Mouse (Mus musculus) intestine, postnatal 0 days (tissue): ENCODE results near the gene Dtnb. TPM values are rescaled to one million over a fixed set of nuclear protein-coding genes. Genes with fewer than 3 reads are reported as not detected.

ENCODE experiments used
- ATAC-seq: fragments of 200-750 bp; cut with Nextera tagmentation; 2 replicates; pipeline ENCODE4 v1.8.0; 2017; ENCODE audit warnings: mild to moderate bottlenecking, moderate TSS enrichment, moderate library complexity
- H3K27ac ChIP-seq: fragments of 300-500 bp; sonication (generic); 2 replicates; pipeline ENCODE4 v1.5.1; 2014; ENCODE audit warnings: mild to moderate bottlenecking, low read depth, low read length, moderate library complexity
- H3K27me3 ChIP-seq: fragments of 300-500 bp; sonication (generic); replicated peaks from 2 replicates; pipeline ENCODE4 v1.6.1; 2014; ENCODE audit warnings: low read length, mixed read lengths; ENCODE audit not compliant: control insufficient read depth, insufficient read depth
- H3K36me3 ChIP-seq: fragments of 300-500 bp; sonication (generic); 2 replicates; pipeline ENCODE4 v1.6.1; 2014; ENCODE audit warnings: mild to moderate bottlenecking, moderate library complexity; ENCODE audit not compliant: control insufficient read depth, insufficient read depth
- H3K4me1 ChIP-seq: fragments of 300-500 bp; sonication (generic); replicated peaks from 2 replicates; pipeline ENCODE4 v1.6.1; 2014; ENCODE audit warnings: antibody characterized with exemption, low read length, mixed read lengths; ENCODE audit not compliant: control insufficient read depth, insufficient read depth
- H3K4me2 ChIP-seq: fragments of 300-500 bp; sonication (generic); replicated peaks from 2 replicates; pipeline ENCODE4 v1.6.1; 2014; ENCODE audit warnings: low read depth, mild to moderate bottlenecking, moderate library complexity
- H3K4me3 ChIP-seq: fragments of 300-500 bp; sonication (generic); 2 replicates; pipeline ENCODE4 v1.5.1; 2014; ENCODE audit warnings: low read depth, low read length
- H3K9ac ChIP-seq: fragments of 300-500 bp; sonication (generic); 2 replicates; pipeline ENCODE4 v1.6.1; 2014; ENCODE audit warnings: mild to moderate bottlenecking, low read depth, low read length
- H3K9me3 ChIP-seq: fragments of 300-500 bp; sonication (generic); 2 replicates; pipeline ENCODE4 v1.6.1; 2016; ENCODE audit warnings: mixed run types; ENCODE audit not compliant: control insufficient read depth
- CTCF ChIP-seq: sonication (generic); IDR thresholded peaks from 2 replicates; pipeline ENCODE4 v1.5.1; 2016; ENCODE audit warnings: low read depth, mild to moderate bottlenecking, control low read depth, antibody characterized with exemption, moderate library complexity
- WGBS: fragments of 180-500 bp; shearing (Covaris S2); extraction: QIAGEN DNeasy Blood & Tissue Kit; methylation state at CpG from one replicate; pipeline ENCODE4 v1.1.7; 2014; 5-methylcytosine and 5-hydroxymethylcytosine counted together
- polyA plus RNA-seq: library from polyadenylated mRNA; unstranded; fragments of >200 nt; fragmentation: Nextera tagmentation; extraction: Ambion mirVana; gene quantifications from 2 replicates; pipeline ENCODE4 v1.2.1, GENCODE M21; 2015

The Dtnb gene
- polyA plus RNA-seq, 1 experiment from 2014 or later = 9.8 TPM

DNA sequence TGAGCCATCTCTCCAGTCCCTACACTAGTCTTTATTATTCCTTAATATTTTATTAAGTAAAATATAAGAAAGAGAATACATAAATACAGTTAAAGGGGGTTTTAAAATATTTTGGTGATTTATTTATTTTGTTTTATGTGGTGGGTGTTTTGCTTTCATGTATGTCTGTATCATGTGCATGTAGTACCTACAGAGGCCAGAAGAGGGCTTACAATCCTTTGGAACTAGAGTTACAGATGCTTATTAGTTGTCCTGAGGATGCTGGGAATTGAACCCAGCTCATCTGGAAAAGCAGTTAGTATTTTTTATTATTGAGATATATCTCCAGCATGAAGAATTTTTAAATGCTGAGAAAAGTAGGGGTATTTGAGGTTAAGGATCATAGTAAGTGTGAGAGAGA, 37.6 kb downstream of the Dtnb start:
- no peak for ATAC-seq
- H3K27ac ChIP-seq = no peak overlapping the region
- H3K4me2 ChIP-seq = no peak overlapping the region
- no peaks in the 10 kb centered on the region for H3K27me3 ChIP-seq
- H3K4me3 ChIP-seq = no peak overlapping the region
- H3K4me1 ChIP-seq = no peaks in the 10 kb centered on the region
- TF ChIP-seq CTCF = peak; percentile 59
- H3K9ac ChIP-seq = no peak overlapping the region
- no peaks in the 10 kb centered on the region for H3K9me3 ChIP-seq
- no peaks in the 10 kb centered on the region for H3K36me3 ChIP-seq

DNA sequence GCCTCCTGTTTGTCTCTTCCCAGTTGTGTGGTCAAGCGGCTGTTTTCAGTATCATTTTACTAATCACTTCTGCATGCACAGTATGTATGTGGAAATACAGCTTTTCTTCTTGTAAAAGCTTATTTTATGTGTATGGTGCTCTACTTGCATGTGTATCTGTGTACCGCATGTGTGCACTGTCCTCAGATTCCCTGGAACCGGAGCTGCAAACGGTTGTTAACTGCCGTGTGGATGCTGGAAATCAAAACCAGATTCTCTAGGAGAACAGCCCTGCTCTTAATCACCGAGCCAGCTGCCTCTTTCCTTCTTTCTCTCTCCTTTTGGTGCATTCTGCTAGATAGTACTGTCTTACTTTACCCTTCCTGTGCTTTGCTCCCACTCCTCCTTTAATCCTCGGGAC, 39.7 kb downstream of the Dtnb start:
- WGBS = 75% methylated on average over 7 of the region's 7 CpGs
- Histone ChIP-seq H3K4me2 (no peak overlapping the region), H3K36me3 (no peaks in the 10 kb centered on the region), H3K9ac (no peak overlapping the region), H3K4me3 (no peak overlapping the region), H3K27ac (no peak overlapping the region), H3K27me3 (no peaks in the 10 kb centered on the region), H3K4me1 (no peaks in the 10 kb centered on the region), H3K9me3 (no peaks in the 10 kb centered on the region)
- no peak for TF ChIP-seq CTCF
- no peak for ATAC-seq

DNA sequence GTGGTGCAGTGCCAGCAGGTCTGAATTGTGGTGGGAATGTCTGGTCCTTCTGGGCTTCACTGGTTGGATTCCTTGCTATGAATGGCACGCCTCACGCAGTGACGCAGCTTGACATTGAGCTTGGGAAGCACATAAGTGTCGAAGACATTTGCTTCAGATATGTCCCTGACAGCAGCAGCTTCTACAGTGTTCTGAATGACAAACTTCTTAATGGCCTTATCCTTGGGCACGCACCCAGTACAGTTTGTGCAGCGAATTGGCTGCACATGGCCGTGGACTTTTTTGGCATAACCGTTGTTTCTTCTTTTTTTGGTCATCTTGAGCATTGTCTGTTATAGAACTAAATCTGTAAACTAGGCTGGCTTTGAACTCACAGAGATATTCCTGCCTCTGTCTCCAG, 42.9 kb downstream of the Dtnb start:
- Histone ChIP-seq H3K4me3 (no peak overlapping the region), H3K36me3 (no peaks in the 10 kb centered on the region), H3K4me2 (no peak overlapping the region), H3K27me3 (no peaks in the 10 kb centered on the region), H3K27ac (no peak overlapping the region), H3K4me1 (no peaks in the 10 kb centered on the region), H3K9ac (no peak overlapping the region), H3K9me3 (no peaks in the 10 kb centered on the region)
- 96% methylated on average over 8 of the region's 8 CpGs for WGBS
- ATAC-seq = no peak
- no peak for TF ChIP-seq CTCF

DNA sequence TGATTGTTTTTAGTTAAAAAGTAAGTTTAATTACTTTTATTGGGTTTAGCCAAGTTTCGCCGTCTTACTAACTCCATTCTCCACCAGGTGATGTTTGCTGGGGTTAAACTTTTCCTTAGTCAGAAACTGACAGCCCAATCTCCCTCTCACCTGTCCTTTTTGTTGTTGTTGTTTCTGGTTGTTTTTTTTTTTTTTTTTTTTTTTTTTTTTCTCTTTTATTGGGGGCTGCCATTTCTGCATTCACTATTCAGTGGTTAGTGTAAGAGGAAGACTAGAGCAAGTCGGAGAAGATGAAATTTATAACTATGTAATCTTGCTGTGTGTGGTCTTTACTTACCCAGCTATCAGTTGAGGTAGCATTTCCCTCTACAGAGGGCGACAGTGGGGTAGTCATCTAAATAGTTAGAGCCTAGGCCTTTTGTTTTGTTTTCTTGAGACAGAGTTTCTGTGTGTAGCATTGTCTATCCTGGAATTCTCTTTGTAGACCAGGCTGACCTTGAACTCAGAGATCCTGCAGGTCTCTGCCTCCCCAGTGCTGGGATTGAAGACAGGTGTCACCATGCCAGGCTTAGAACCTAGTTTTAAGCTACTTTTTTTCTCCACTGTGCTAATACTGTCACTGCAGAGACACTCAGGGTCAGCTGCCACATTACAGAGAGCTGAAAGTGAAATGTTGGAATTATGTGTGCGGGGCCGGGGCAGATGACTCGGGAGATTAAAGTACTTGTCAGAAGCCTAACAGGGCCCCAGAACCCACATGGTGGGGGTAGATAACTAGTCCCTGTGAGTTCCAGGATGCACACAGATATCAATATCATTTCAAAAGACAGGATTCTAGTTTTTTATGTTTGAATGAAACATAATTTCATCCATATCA, 46.2 kb downstream of the Dtnb start:
- Histone ChIP-seq H3K27ac (no peak overlapping the region), H3K9me3 (no peaks in the 10 kb centered on the region), H3K4me2 (no peak overlapping the region), H3K36me3 (no peaks in the 10 kb centered on the region), H3K4me3 (no peak overlapping the region), H3K27me3 (no peaks in the 10 kb centered on the region), H3K4me1 (no peaks in the 10 kb centered on the region), H3K9ac (no peak overlapping the region)
- no peak for TF ChIP-seq CTCF
- no peak for ATAC-seq
- WGBS = 92% methylated on average over 7 of the region's 7 CpGs

DNA sequence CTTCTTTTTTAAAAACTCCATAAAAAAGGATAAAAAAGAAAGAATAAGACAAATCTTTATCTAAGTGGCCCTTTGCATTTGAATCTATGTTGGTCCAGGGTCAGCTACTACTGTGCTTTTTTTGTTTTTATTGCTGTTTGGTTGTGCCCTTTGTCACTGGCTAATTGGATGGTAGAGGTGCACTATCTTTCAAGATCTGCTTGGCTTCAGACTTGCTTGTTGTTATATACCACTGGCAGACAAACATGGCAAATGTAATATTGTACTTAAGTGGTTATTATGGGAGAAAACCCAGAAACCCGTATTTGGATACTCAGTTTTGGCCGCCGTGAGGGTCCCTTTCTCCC, 46.8 kb downstream of the Dtnb start:
- no peak overlapping the region for H3K27ac ChIP-seq

DNA sequence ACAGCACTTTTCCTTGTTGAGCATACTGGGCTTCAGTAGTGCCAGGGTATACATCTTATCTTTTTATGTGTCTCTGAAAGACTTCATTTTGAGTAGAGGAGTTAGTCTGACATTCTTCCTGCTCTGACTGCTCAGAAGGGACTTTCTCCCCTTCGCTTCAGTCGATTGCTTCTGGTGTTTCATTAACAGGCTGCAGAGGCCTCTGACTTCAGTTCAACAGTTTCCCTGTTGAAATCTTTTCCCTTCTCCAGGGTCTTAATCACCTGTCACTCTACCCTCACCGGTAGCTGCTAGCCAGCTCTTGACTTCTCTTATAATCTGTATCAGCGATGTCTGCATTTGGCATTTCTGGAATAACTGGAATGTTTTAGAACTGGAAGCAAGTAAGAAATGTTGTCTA, 54.7 kb downstream of the Dtnb start:
- H3K4me3 ChIP-seq = no peak overlapping the region
- WGBS = 46% methylated on average over 4 of the region's 4 CpGs
- no peak overlapping the region for H3K9ac ChIP-seq
- H3K27ac ChIP-seq = no peak overlapping the region
- H3K36me3 ChIP-seq = no peaks in the 10 kb centered on the region
- no peaks in the 10 kb centered on the region for H3K9me3 ChIP-seq
- H3K4me1 ChIP-seq = no peaks in the 10 kb centered on the region
- TF ChIP-seq CTCF = no peak
- ATAC-seq = no peak
- H3K4me2 ChIP-seq = no peak overlapping the region
- H3K27me3 ChIP-seq = no peaks in the 10 kb centered on the region

More for the DNA sequence above, 46.8 kb downstream of the Dtnb start:
- no peak overlapping the region for H3K4me3 ChIP-seq
- ATAC-seq = no peak
- no peaks in the 10 kb centered on the region for H3K4me1 ChIP-seq
- no peaks in the 10 kb centered on the region for H3K9me3 ChIP-seq
- no peaks in the 10 kb centered on the region for H3K27me3 ChIP-seq
- H3K4me2 ChIP-seq = no peak overlapping the region
- no peak for TF ChIP-seq CTCF
- H3K36me3 ChIP-seq = no peaks in the 10 kb centered on the region
- 96% methylated on average over 3 of the region's 3 CpGs for WGBS
- no peak overlapping the region for H3K9ac ChIP-seq

DNA sequence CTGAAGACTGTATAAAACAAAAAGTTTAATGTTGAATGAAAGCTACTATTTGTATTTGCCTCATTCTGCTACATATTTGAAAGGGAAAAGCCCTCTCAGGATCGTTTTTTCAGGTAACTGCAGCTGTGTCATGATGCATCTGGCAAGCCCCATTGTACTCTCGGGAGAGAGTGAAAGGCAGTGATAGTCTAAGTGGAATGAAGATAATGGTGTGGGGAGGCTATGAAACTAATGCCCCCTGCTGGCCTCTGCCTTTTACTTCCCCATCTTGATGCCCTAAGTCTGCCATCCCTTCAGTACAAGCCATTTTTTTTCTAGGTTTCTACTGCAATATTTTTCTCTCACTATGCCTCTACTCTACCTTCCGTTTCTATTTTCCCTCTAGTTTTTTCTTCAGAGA, 69.8 kb downstream of the Dtnb start:
- H3K4me2 ChIP-seq = no peak overlapping the region

More for the DNA sequence above, 69.8 kb downstream of the Dtnb start:
- ATAC-seq = no peak
- Histone ChIP-seq H3K27ac (no peak overlapping the region), H3K9me3 (no peaks in the 10 kb centered on the region), H3K4me3 (no peak overlapping the region), H3K9ac (no peak overlapping the region), H3K27me3 (no peaks in the 10 kb centered on the region), H3K36me3 (no peaks in the 10 kb centered on the region), H3K4me1 (no peaks in the 10 kb centered on the region)
- WGBS = 52% methylated on average over 3 of the region's 3 CpGs
- peak; percentile 65 for TF ChIP-seq CTCF
